Mouse (Mus musculus) WW6 (cell line): ENCODE results near the gene Trub1.

Experiments used
- DNase-seq: peaks from one replicate; pipeline ENCODE4 v3.0.0-alpha.2; 2013; ENCODE audit warnings: low read depth, low spot score

The Trub1 gene

GRCm38 (mm10) chr19:57441501-57441900 lies 11.2 kb upstream of the Trub1 start:
- no peak for DNase-seq

- DNase-seq: no peak
These were observed 9.6 kb upstream of the Trub1 start for GRCm38 (mm10) chr19:57442936-57443657.

- no peak for DNase-seq
These were observed 7.7 kb upstream of the Trub1 start for GRCm38 (mm10) chr19:57445049-57445448.

- DNase-seq: no peak
These were observed 1.9 kb upstream of the Trub1 start for GRCm38 (mm10) chr19:57450849-57451248.

GRCm38 (mm10) chr19:57451762-57452161 lies 950 bp upstream of the Trub1 start:
- DNase-seq: no peak

GRCm38 (mm10) chr19:57453218-57453600 lies 497 bp downstream of the Trub1 start:
- DNase-seq: no peak

- DNase-seq: no peak
These were observed 2.7 kb downstream of the Trub1 start for GRCm38 (mm10) chr19:57455286-57455960.

GRCm38 (mm10) chr19:57457075-57457474 lies 4.4 kb downstream of the Trub1 start:
- no peak for DNase-seq

- no peak for DNase-seq
These were observed 11.0 kb downstream of the Trub1 start for GRCm38 (mm10) chr19:57463741-57464140.

- DNase-seq: no peak
These were observed 13.0 kb downstream of the Trub1 start for GRCm38 (mm10) chr19:57465742-57466141.

GRCm38 (mm10) chr19:57471033-57471432 lies 18.3 kb downstream of the Trub1 start:
- DNase-seq: no peak

- no peak for DNase-seq
These were observed 19.5 kb downstream of the Trub1 start for GRCm38 (mm10) chr19:57472169-57472568.

- DNase-seq: no peak
These were observed 20.6 kb downstream of the Trub1 start for GRCm38 (mm10) chr19:57473301-57473700.

- no peak for DNase-seq
These were observed 22.6 kb downstream of the Trub1 start for GRCm38 (mm10) chr19:57475298-57475697.

GRCm38 (mm10) chr19:57477310-57477709 lies 24.6 kb downstream of the Trub1 start:
- no peak for DNase-seq

GRCm38 (mm10) chr19:57478056-57478455 lies 25.3 kb downstream of the Trub1 start:
- no peak for DNase-seq

GRCm38 (mm10) chr19:57479886-57480655 lies 27.4 kb downstream of the Trub1 start:
- no peak for DNase-seq

GRCm38 (mm10) chr19:57481743-57482259 lies 29.1 kb downstream of the Trub1 start:
- no peak for DNase-seq

GRCm38 (mm10) chr19:57482815-57483214 lies 30.1 kb downstream of the Trub1 start:
- DNase-seq: no peak

GRCm38 (mm10) chr19:57487051-57487658 lies 34.4 kb downstream of the Trub1 start:
- DNase-seq: no peak

GRCm38 (mm10) chr19:57489527-57489926 lies 36.8 kb downstream of the Trub1 start:
- DNase-seq: no peak

- no peak for DNase-seq
These were observed 38.3 kb downstream of the Trub1 start for GRCm38 (mm10) chr19:57491030-57491429.
